Mouse (Mus musculus) olfactory bulb, adult 2 months (tissue): ENCODE data around the gene Lrrc34.

Experiments
- CTCF ChIP-seq: fragments of 200-500 bp; IDR thresholded peaks from 2 replicates; pipeline ENCODE4 v1.5.1; 2012; ENCODE audit warnings: low read depth, mild to moderate bottlenecking, low read length, moderate library complexity; ENCODE audit not compliant: insufficient read depth
- POLR2A ChIP-seq: fragments of 200-500 bp; IDR thresholded peaks from 2 replicates; pipeline ENCODE4 v1.6.1; 2012; ENCODE audit warnings: mild to moderate bottlenecking, low read depth, low read length, moderate library complexity; ENCODE audit not compliant: insufficient read depth

DNA sequence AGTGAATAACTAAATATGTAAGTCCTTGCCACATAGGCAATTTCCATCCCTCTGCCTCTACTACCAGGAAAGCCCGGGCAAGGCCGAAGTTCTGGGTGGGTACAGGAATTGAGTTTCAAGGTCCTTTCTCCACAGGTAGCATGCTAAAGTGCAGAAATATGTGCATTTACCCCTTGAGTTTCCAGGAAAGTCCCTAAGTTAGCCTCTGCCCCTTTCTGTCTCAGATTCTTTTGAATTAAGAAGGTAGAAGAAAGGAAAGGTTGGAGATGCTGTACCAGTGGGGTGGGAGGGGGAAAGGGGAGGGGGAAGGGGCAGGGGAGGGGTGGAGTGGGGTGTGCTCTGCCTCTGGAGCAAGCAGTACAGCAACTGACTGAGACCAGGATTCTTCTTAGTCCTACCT lies 797 bp upstream of the Lrrc34 start:
- TF ChIP-seq POLR2A (no peak), CTCF (no peak)
